Mouse (Mus musculus) mouse embryonic stem cell (cell line): ENCODE measurements around the gene Prdm12.

Experiments
- in situ Hi-C, 2 experiments: fragments of 300-500 bp; cut with MboI; formaldehyde crosslinking; loops; 1 replicate in 1 of 2; 3 replicates in 1 of 2; pipeline ENCODE4 v1.14.3; 2019 to 2020; ENCODE audit warnings: low sequenced_read_pairs in 2 of 2, low pct_unique_long_range_greater_than_20kb in 1 of 2, mixed read lengths in 1 of 2; ENCODE audit not compliant: unreplicated experiment in 1 of 2

Prdm12 gene

DNA sequence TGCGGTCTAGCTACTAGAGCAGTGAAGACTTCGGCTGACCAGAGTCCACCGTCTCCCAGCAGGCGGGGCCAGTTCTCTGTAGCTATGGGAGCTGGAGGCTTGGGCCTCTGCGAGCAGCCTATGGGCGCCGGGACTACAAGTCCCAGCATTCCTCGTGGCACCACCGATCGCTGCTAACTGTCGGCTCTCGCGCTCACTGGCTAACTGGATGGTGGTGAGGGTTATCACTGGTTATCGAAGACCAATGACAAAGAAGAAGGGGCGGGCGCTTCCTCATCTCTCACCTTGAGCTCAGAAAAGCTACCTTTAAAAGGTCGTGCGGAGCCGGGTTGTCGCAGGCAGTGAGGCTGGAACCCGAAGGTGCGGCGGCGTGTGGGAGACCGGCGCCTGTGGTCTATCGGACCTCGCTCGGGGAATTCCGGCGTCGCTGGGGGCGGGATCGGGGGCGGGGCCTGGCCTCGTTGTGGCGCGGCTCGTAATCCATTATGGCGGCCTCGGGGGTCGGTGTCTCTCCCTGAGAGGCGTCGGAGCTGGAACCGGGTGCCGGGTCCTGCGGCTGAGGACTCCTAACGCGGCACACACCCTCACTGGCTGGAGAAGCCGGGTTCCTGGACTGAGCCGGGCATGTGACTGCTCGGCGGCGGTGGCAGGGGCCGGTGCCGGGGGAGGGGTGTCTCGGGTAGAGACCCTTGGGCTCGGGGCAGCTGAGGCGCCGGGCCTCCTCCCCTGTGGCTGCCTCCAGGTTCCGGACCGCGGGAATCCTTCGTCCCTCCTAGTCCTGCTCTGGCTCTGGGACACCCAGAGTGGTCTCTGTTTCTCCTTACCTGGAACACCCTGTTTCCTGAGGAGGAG, 48.5 kb downstream of the Prdm12 start, which contains the start of gene Abl1:
TSS of gene Abl1 (plus strand) at position 303 of the 852 bp plus-strand sequence.
- in situ Hi-C loops = loop anchor here in 1 of 2 experiments (10.0 kb wide), 1 partner anchor 197 kb away; the partner anchor contains the start of gene Lamc3

DNA sequence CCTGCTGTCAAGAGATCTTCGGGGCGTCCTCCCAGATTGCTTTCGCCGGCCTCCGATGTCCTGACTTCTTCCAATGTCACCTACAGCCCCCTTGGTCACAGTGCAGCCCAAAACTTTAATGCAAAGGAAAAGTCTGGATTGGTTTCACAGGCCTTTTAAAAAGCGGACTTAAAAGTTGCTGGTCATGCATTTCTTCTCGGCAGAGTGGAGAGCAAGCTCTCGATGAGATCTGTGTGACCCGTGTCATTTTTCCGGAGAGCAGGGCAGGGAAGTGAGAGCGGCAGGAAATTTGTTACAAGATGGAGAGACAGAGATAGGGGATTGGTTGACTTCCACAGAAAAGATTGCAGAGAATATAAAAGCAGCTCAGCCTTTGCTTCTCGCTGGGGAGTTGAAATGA, 49.2 kb downstream of the Prdm12 start:
- in situ Hi-C loops = loop anchor here in 1 of 2 experiments (10.0 kb wide), 1 partner anchor 196 kb away; the partner anchor contains the start of gene Lamc3

DNA sequence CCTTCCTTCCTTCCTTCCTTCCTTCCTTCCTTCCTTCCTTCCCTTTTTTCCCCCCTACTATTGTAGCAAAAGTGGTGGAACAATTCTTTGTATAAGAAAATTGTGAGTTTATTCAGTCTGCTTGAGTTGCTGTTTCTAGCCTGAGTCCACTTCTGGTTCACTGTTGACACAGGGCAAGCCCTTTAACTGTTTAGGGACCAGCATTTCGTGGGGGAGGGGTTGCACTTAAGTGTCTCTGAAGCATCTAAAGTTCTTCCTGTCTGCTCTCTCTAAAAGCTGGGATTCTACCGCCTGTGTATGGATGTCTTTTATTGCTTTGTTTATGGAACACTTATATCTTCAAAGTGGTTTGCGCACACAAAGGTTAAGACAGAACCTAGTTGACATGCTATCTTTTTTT, 50.2 kb downstream of the Prdm12 start:
- in situ Hi-C loops = no loop called here

DNA sequence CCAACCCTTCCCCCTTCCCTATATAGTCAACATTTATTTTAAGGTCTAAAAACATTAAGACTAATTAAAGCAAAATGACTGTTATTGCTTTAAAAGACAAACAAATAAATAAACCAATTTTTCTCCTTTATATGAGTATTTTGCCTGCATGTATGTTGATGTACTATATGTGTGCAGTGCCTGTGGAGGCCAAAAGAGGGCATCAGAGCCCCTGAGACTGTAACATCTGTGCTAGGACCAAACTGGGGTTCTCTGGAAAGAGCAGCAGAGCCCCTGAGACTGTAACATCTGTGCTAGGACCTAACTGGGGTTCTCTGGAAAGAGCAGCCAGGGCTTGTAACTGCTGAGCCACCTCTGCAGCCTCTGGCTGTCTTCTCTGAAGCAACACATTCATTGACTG, 58.4 kb downstream of the Prdm12 start:
- in situ Hi-C loops = no loop called here

DNA sequence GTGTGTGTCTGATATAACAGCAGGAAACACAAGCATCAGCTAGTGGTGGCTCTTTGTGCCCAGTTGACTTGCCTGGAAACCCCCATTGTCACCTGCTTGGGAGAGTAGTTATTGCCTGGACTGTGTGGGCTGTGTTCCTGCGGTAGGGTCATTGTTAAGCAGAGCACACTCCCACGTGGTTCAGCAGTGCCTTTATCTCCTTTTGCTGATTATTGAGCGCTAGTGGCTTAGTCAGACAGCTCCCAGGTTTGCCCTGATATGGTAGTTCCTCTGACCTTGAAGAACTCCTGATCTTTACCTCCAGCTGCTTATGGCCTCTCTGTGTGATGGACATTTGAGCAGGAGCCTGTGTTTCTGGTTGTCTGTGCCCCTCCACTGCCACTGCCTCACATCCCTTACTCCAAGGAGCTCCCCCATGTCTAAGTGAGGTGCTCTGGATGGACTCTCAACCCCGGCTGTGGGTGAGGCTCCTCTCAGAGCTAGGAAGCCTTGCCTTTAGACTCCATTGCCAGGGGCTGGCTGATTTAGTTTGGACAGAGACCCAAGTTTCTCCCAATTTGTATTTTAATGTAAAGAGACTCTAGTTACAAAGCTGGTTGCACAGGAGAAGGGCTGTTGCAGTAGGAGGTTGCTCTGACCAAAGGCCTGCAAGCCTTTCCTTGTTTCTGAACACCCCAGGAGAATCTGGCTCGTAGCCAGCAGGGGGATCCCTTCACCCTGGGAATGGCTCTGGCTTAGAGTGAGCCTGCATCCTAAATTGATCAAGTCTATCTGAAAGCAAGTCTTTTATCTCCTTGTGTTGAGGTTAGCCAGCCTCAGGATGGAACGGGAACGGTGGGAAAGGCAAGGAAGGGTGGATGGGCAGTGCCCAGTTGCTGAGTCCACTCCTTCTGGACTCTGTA, 61.0 kb downstream of the Prdm12 start:
- in situ Hi-C loops = no loop called here

DNA sequence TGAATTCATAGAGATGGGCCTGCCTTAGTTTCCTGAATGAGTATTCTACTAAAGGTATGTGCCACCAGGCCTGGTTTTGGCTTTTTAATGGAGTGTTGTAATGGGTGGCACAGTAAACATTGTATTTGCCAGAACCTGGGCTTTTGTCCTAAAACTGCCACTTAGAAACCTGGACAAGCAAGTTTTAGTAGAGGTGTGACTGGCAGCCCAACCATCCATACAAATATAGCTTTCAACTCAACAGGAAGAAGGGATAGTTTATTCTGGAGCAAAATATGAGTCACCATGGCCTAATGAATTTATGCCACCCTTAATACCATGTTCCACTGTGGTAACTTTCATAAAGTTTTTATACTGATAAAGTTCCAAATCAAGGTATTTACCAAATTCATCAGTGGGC, 63.4 kb downstream of the Prdm12 start:
- in situ Hi-C loops = no loop called here
